Mouse (Mus musculus): ENCODE data around the gene Pid1. TPM values are rescaled to one million over a fixed set of nuclear protein-coding genes. Genes with fewer than 3 reads are reported as not detected.
"Not testable (repeated sequence)": the region's sequence is repeated elsewhere in the genome, so short reads cannot be mapped to it uniquely, and the experiment has no call there.

Pid1 gene
- total RNA-seq, 4 experiments from 2014 or later, result 34.3 to 49.7 (median 38.0) TPM

- no peak for DNase-seq (ENCODE audit: low spot score in 2 of 2)
Observed at GRCm38 (mm10) chr1:84272951-84273350, 91.0 kb downstream of the Pid1 start.

- no peak for DNase-seq (ENCODE audit: low spot score in 2 of 2)
Observed at GRCm38 (mm10) chr1:84271712-84272200, 92.2 kb downstream of the Pid1 start.

GRCm38 (mm10) chr1:84257656-84258055 is 106.3 kb downstream of the Pid1 start:
- DNase-seq (ENCODE audit: low spot score in 2 of 2), result no peak

- no peak for DNase-seq (ENCODE audit: low spot score in 2 of 2)
Observed at GRCm38 (mm10) chr1:84254361-84254760, 109.6 kb downstream of the Pid1 start.

GRCm38 (mm10) chr1:84253838-84254237 is 110.1 kb downstream of the Pid1 start:
- DNase-seq (ENCODE audit: low spot score in 2 of 2), result no peak

- no peak for DNase-seq (ENCODE audit: low spot score in 2 of 2)
Observed at GRCm38 (mm10) chr1:84251205-84251604, 112.8 kb downstream of the Pid1 start.

GRCm38 (mm10) chr1:84250770-84251169 is 113.2 kb downstream of the Pid1 start:
- DNase-seq (ENCODE audit: low spot score in 2 of 2), result no peak

- DNase-seq (ENCODE audit: low spot score in 2 of 2), result no peak
Observed at GRCm38 (mm10) chr1:84249772-84250338, 114.1 kb downstream of the Pid1 start.

- no peak for DNase-seq (ENCODE audit: low spot score in 2 of 2)
Observed at GRCm38 (mm10) chr1:84247111-84247510, 116.9 kb downstream of the Pid1 start.

GRCm38 (mm10) chr1:84241192-84241828 is 122.7 kb downstream of the Pid1 start:
- no peak for DNase-seq (ENCODE audit: low spot score in 2 of 2)

GRCm38 (mm10) chr1:84240203-84240602 is 123.8 kb downstream of the Pid1 start:
- DNase-seq (ENCODE audit: low spot score in 2 of 2), result no peak

- DNase-seq (ENCODE audit: low spot score in 2 of 2), result no peak
Observed at GRCm38 (mm10) chr1:84230431-84230830, 133.5 kb downstream of the Pid1 start.

GRCm38 (mm10) chr1:84225626-84226025 is 138.4 kb downstream of the Pid1 start:
- no peak for DNase-seq (ENCODE audit: low spot score in 2 of 2)

- no peak for DNase-seq (ENCODE audit: low spot score in 2 of 2)
Observed at GRCm38 (mm10) chr1:84222051-84222450, 141.9 kb downstream of the Pid1 start.

GRCm38 (mm10) chr1:84218605-84219004 is 145.4 kb downstream of the Pid1 start:
- peak in 1 of 2 experiments; percentile 28 for DNase-seq (ENCODE audit: low spot score in 2 of 2)

GRCm38 (mm10) chr1:84217777-84218176 is 146.2 kb downstream of the Pid1 start:
- DNase-seq (ENCODE audit: low spot score in 2 of 2), result no peak

GRCm38 (mm10) chr1:84211507-84211906 is 152.5 kb downstream of the Pid1 start:
- DNase-seq (ENCODE audit: low spot score in 2 of 2), result no peak

- DNase-seq (ENCODE audit: low spot score in 2 of 2), result not testable (repeated sequence)
Observed at GRCm38 (mm10) chr1:84205746-84206145, 158.2 kb downstream of the Pid1 start.

GRCm38 (mm10) chr1:84203494-84203893 is 160.5 kb downstream of the Pid1 start:
- peak in 1 of 2 experiments; percentile 58 for DNase-seq (ENCODE audit: low spot score in 2 of 2)

GRCm38 (mm10) chr1:84199890-84200289 is 164.1 kb downstream of the Pid1 start:
- no peak for DNase-seq (ENCODE audit: low spot score in 2 of 2)

GRCm38 (mm10) chr1:84198887-84199286 is 165.1 kb downstream of the Pid1 start:
- no peak for DNase-seq (ENCODE audit: low spot score in 2 of 2)

- no peak for DNase-seq (ENCODE audit: low spot score in 2 of 2)
Observed at GRCm38 (mm10) chr1:84192167-84192566, 171.8 kb downstream of the Pid1 start.

- DNase-seq (ENCODE audit: low spot score in 2 of 2), result no peak
Observed at GRCm38 (mm10) chr1:84189446-84189845, 174.5 kb downstream of the Pid1 start.
